28 mouse cellular contexts compared by ENCODE assay signal in the genomic region with DNA sequence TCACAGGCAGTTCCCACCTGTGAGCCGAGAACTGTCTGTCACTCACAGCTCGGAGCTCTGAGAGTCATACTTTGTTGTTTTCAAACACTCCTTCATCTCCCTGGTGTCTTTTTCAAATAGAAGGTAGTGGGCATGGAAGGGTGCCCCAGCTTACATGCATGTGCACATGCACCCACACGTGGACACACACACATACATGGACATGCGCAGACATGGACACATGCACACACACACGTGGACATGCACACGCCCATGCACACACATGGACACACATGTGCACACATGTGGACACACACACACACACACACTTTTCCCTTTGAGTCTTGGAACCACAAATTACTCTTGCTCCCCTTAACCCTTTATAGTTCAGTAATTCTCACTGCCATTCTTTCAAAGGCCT. TPM values are rescaled to one million over a fixed set of nuclear protein-coding genes. Genes with fewer than 3 reads are reported as not detected.
DNase-seq lines count a peak whose midpoint lies in the region; ATAC-seq and TF ChIP-seq lines count a peak whose summit lies in the region.
"Had no signal": no experiment of that assay in that cellular context is flagged by ENCODE, and none has a peak within 500 bp of the region (broad histone marks: within the 10 kb centered on the region; RNA-seq: fewer than 3 reads in every experiment).

No protein-coding gene starts in this region.

- no peaks in the 10 kb centered on the region for H3K4me1 ChIP-seq in forebrain, embryonic 11.5 days (replicated peaks; ENCODE audit: control insufficient read depth, insufficient read depth, low read length)
- no peaks in the 10 kb centered on the region for H3K4me1 ChIP-seq in forebrain, embryonic 13.5 days
- peaks cover 11% of the 10 kb centered on the region for H3K4me1 ChIP-seq in heart, adult 2 months (ENCODE audit: control insufficient read depth, insufficient read depth, low read length)
- peaks cover 23% of the 10 kb centered on the region for H3K4me1 ChIP-seq in heart, embryonic 12.5 days (replicated peaks)
- no peaks in the 10 kb centered on the region for H3K4me1 ChIP-seq in megakaryocyte, embryonic 14.5 days
- H3K4me1 ChIP-seq: forebrain, embryonic 10.5 days had no signal

- H3K4me2 ChIP-seq in forebrain, embryonic 11.5 days (ENCODE audit: low read depth, low read length, severe bottlenecking), result no peak overlapping the region
- no peak overlapping the region for H3K4me2 ChIP-seq in forebrain, embryonic 13.5 days
- H3K4me2 ChIP-seq in heart, embryonic 12.5 days, result no peak overlapping the region
- H3K4me2 ChIP-seq: embryonic facial prominence, embryonic 13.5 days; embryonic facial prominence, embryonic 15.5 days had no signal

- H3K36me3 ChIP-seq in forebrain, embryonic 11.5 days (ENCODE audit: control insufficient read depth, insufficient read depth, low read length), result no peaks in the 10 kb centered on the region
- peaks cover 36% of the 10 kb centered on the region for H3K36me3 ChIP-seq in forebrain, embryonic 13.5 days (ENCODE audit: poor library complexity, severe bottlenecking)
- H3K36me3 ChIP-seq in heart, adult 2 months (ENCODE audit: control insufficient read depth, insufficient read depth, low read length), result peaks cover 39% of the 10 kb centered on the region
- H3K36me3 ChIP-seq in heart, embryonic 12.5 days, result peaks cover 74% of the 10 kb centered on the region
- peaks cover 48% of the 10 kb centered on the region for H3K36me3 ChIP-seq in megakaryocyte, embryonic 14.5 days (replicated peaks; ENCODE audit: low read length)

- no peak for TF ChIP-seq EP300 in heart, adult 2 months (IDR thresholded peaks at IDR 0.05; ENCODE audit: insufficient read depth, low read depth, low read length)

- peak; percentile 33 for DNase-seq in forebrain, embryonic 11.5 days (ENCODE audit: low spot score)
- no peak for DNase-seq in heart, adult 2 months
- DNase-seq: adrenal gland, adult 8-10 months; adrenal gland, postnatal 14 days; adrenal gland, postnatal 36 days; B cell, adult 2 months; cerebellum, adult 11 months; cerebellum, adult 18-20 months; cerebellum, adult 8-10 months; cerebellum, adult 9-11 months; cerebellum, postnatal 14 days; cerebellum, postnatal 36 days; embryo, embryonic 11 days had no signal

- TF ChIP-seq POLR2A in heart, adult 2 months (IDR thresholded peaks at IDR 0.05; ENCODE audit: insufficient read depth, low read depth, low read length), result no peak

- peaks cover 7% of the 10 kb centered on the region for H3K79me2 ChIP-seq in heart, adult 2 months (replicated peaks; ENCODE audit: control insufficient read depth, insufficient read depth, low read length)

- no peak overlapping the region for H3K27ac ChIP-seq in forebrain, embryonic 11.5 days (ENCODE audit: low read depth, low read length)
- no peak overlapping the region for H3K27ac ChIP-seq in forebrain, embryonic 13.5 days
- H3K27ac ChIP-seq in heart, adult 2 months, result peak overlapping the region; percentile 47; the same call in 1 of the 2 replicates
- no peak overlapping the region for H3K27ac ChIP-seq in heart, embryonic 12.5 days (ENCODE audit: poor library complexity, severe bottlenecking)
- H3K27ac ChIP-seq: embryonic facial prominence, embryonic 13.5 days; embryonic facial prominence, embryonic 15.5 days; forebrain, embryonic 10.5 days had no signal

- no peak overlapping the region for H3K4me3 ChIP-seq in forebrain, embryonic 11.5 days (ENCODE audit: low read depth, low read length)
- H3K4me3 ChIP-seq in forebrain, embryonic 13.5 days, result no peak overlapping the region
- H3K4me3 ChIP-seq in heart, adult 2 months, result no peak overlapping the region
- no peak overlapping the region for H3K4me3 ChIP-seq in heart, embryonic 12.5 days
- H3K4me3 ChIP-seq in megakaryocyte, embryonic 14.5 days (replicated peaks), result peak overlapping the region; percentile 6
- H3K4me3 ChIP-seq: embryonic facial prominence, embryonic 13.5 days; embryonic facial prominence, embryonic 15.5 days; erythroblast, embryonic 14.5 days; forebrain, embryonic 10.5 days had no signal

- WGBS in forebrain, embryonic 11.5 days, result 96% methylated on average over 6 of the region's 6 CpGs
- 95% methylated on average over 6 of the region's 6 CpGs for WGBS in forebrain, embryonic 13.5 days
- WGBS in heart, adult 2 months, result 75% methylated on average over 6 of the region's 6 CpGs
- 91% methylated on average over 6 of the region's 6 CpGs for whole genome bisulfite sequencing in heart, embryonic 12.5 days

- peaks cover 4% of the 10 kb centered on the region for H3K27me3 ChIP-seq in forebrain, embryonic 11.5 days (ENCODE audit: control insufficient read depth, insufficient read depth, low read length)
- H3K27me3 ChIP-seq in forebrain, embryonic 13.5 days, result peaks cover 6% of the 10 kb centered on the region
- H3K27me3 ChIP-seq in heart, adult 2 months (ENCODE audit: control insufficient read depth, insufficient read depth, low read length), result no peaks in the 10 kb centered on the region
- no peaks in the 10 kb centered on the region for H3K27me3 ChIP-seq in heart, embryonic 12.5 days (replicated peaks)
- H3K27me3 ChIP-seq in megakaryocyte, embryonic 14.5 days (replicated peaks), result peaks cover 9% of the 10 kb centered on the region
- H3K27me3 ChIP-seq: CH12.LX; embryonic facial prominence, embryonic 13.5 days; embryonic facial prominence, embryonic 15.5 days; Patski had no signal

- intact Hi-C loops in heart, adult 2 months (cut with DNase I), result no loop called here

- ATAC-seq in forebrain, embryonic 11.5 days (replicated peaks; ENCODE audit: low FRiP score), result no peak
- no peak for ATAC-seq in forebrain, embryonic 13.5 days
- no peak for ATAC-seq in heart, embryonic 12.5 days (ENCODE audit: insufficient number of reproducible peaks, low FRiP score)
- ATAC-seq in megakaryocyte, adult 5-6 weeks (ENCODE audit: poor library complexity, severe bottlenecking), result no peak
- ATAC-seq: activated CD4-positive, CD25-positive, alpha-beta regulatory T cell, adult 4 months; CD4-positive, CD25-positive, alpha-beta regulatory T cell, adult 4 months; forebrain, embryonic 14.5 days; forebrain, embryonic 16.5 days; Patski had no signal

- no peaks in the 10 kb centered on the region for H3K9me3 ChIP-seq in forebrain, embryonic 11.5 days (ENCODE audit: control insufficient read depth, low read length)
- H3K9me3 ChIP-seq in forebrain, embryonic 13.5 days (replicated peaks), result no peaks in the 10 kb centered on the region
- no peaks in the 10 kb centered on the region for H3K9me3 ChIP-seq in heart, embryonic 12.5 days (replicated peaks)
- H3K9me3 ChIP-seq in megakaryocyte, embryonic 14.5 days, result no peaks in the 10 kb centered on the region
- H3K9me3 ChIP-seq: embryonic facial prominence, embryonic 13.5 days; embryonic facial prominence, embryonic 15.5 days; forebrain, embryonic 10.5 days; G1E had no signal

- H3K9ac ChIP-seq in forebrain, embryonic 11.5 days (ENCODE audit: low read length), result no peak overlapping the region
- H3K9ac ChIP-seq in forebrain, embryonic 13.5 days, result no peak overlapping the region
- H3K9ac ChIP-seq in heart, adult 2 months (ENCODE audit: low read depth, low read length), result no peak overlapping the region
- H3K9ac ChIP-seq in heart, embryonic 12.5 days, result no peak overlapping the region
- H3K9ac ChIP-seq: embryonic facial prominence, embryonic 13.5 days; embryonic facial prominence, embryonic 15.5 days had no signal

- TF ChIP-seq CTCF in heart, adult 2 months (IDR thresholded peaks at IDR 0.05), result no peak

RNA-seq across cellular contexts. Expression of a gene that starts 8.3 kb away (rescaled TPM):
- 15.6 and 16.1 TPM in 2 replicates for polyA plus RNA-seq in forebrain, embryonic 11.5 days (2014; fragmentation: Nextera tagmentation; extraction: Ambion mirVana)
- 9.3 and 10.7 TPM in 2 replicates for polyA plus RNA-seq in forebrain, embryonic 13.5 days (2015; fragmentation: Nextera tagmentation; extraction: Ambion mirVana)
- 10 to 100 TPM; 50.3 to 70.6 TPM for total RNA-seq in heart, adult 2 months (2021)
- polyA plus RNA-seq in heart, adult 2 months (2012; rRNA removed), result 47.2 and 60.5 TPM in 2 replicates
- polyA plus RNA-seq in heart, embryonic 12.5 days (2016; fragmentation: Nextera tagmentation; extraction: Ambion mirVana), result 52.0 and 59.0 TPM in 2 replicates
- 0.97 and 5.2 TPM in 2 replicates for polyA plus RNA-seq in megakaryocyte, embryonic 14.5 days (2012; ENCODE audit: insufficient read depth, low replicate concordance)
- 7.6 and 8.7 TPM in 2 replicates for total RNA-seq in megakaryocyte, adult 5-6 weeks (2015)
- total RNA-seq in megakaryocyte, adult 5-6 weeks (2017), result 5.9 TPM in 2 replicates
